Mouse (Mus musculus) kidney, postnatal 0 days (tissue): ENCODE results near the gene Ccdc122. TPM values are rescaled to one million over a fixed set of nuclear protein-coding genes. Genes with fewer than 3 reads are reported as not detected.

Experiments used
- ATAC-seq: fragments of 200-750 bp; cut with Nextera tagmentation; replicated peaks from 2 replicates; pipeline ENCODE4 v1.8.0; 2017; ENCODE audit warnings: low read depth, moderate number of reproducible peaks, moderate TSS enrichment, moderate library complexity; ENCODE audit not compliant: low FRiP score
- DNase-seq: peaks from one replicate; pipeline ENCODE4 v3.0.0-alpha.2; 2016; ENCODE audit warnings: low spot score
- H3K27ac ChIP-seq: fragments of 300-500 bp; sonication (generic); 2 replicates; pipeline ENCODE4 v1.5.1; 2014; ENCODE audit warnings: mild to moderate bottlenecking
- H3K27me3 ChIP-seq: fragments of 300-500 bp; sonication (generic); 2 replicates; pipeline ENCODE4 v1.6.1; 2014; ENCODE audit warnings: low read length, mixed read lengths; ENCODE audit not compliant: insufficient read depth
- H3K36me3 ChIP-seq: fragments of 300-500 bp; sonication (generic); 2 replicates; pipeline ENCODE4 v1.6.1; 2014; ENCODE audit warnings: low read length, mixed read lengths; ENCODE audit not compliant: insufficient read depth
- H3K4me1 ChIP-seq: fragments of 300-500 bp; sonication (generic); replicated peaks from 2 replicates; pipeline ENCODE4 v1.6.1; 2014; ENCODE audit warnings: antibody characterized with exemption, low read length, mixed read lengths; ENCODE audit not compliant: insufficient read depth
- H3K4me2 ChIP-seq: fragments of 300-500 bp; sonication (generic); 2 replicates; pipeline ENCODE4 v1.6.1; 2014; ENCODE audit warnings: mild to moderate bottlenecking, low read length, moderate library complexity, mixed read lengths
- H3K4me3 ChIP-seq: fragments of 300-500 bp; sonication (generic); replicated peaks from 2 replicates; pipeline ENCODE4 v1.5.1; 2014; ENCODE audit warnings: low read depth, low read length
- H3K9ac ChIP-seq: fragments of 300-500 bp; sonication (generic); 2 replicates; pipeline ENCODE4 v1.6.1; 2014; ENCODE audit warnings: low read depth, low read length
- H3K9me3 ChIP-seq: fragments of 300-500 bp; sonication (generic); replicated peaks from 2 replicates; pipeline ENCODE4 v1.6.1; 2016; ENCODE audit warnings: low read length, inconsistent platforms, mixed read lengths
- CTCF ChIP-seq: IDR thresholded peaks from 2 replicates; pipeline ENCODE4 v1.5.1; 2016; ENCODE audit warnings: antibody characterized with exemption, low read depth, mild to moderate bottlenecking, moderate library complexity
- WGBS: fragments of 180-500 bp; shearing (Covaris S2); extraction: QIAGEN DNeasy Blood & Tissue Kit; methylation state at CpG from one replicate; pipeline ENCODE4 v1.1.7; 2014; 5-methylcytosine and 5-hydroxymethylcytosine counted together
- polyA plus RNA-seq: library from polyadenylated mRNA; unstranded; fragments of >200 nt; fragmentation: Nextera tagmentation; extraction: Ambion mirVana; gene quantifications from 2 replicates; pipeline ENCODE4 v1.2.1, GENCODE M21; 2015

The Ccdc122 gene
- polyA plus RNA-seq, 1 experiment from 2014 or later = 2.3 TPM

DNA sequence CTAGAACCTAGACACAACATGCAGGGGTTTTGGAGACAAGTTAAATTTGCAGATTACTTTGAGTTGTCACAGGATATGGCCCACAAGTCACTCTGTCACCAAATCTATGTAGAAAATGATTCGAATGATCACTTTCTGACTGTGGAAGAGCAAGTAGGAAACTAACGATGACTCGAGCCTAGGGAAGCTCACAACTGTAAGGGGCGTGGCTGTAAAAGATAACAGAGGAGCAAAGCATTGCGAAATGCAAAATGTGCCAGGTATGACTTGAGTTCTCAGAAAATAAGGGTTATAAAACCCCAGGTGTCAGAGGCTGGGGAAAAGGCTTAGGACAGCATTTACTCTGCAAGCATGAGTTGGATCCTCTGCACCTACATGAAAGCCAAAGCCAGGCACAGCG, 19.4 kb upstream of the Ccdc122 start:
- Histone ChIP-seq H3K27ac (no peak overlapping the region), H3K36me3 (no peaks in the 10 kb centered on the region), H3K9ac (no peak overlapping the region), H3K4me1 (no peaks in the 10 kb centered on the region), H3K27me3 (no peaks in the 10 kb centered on the region), H3K4me3 (no peak overlapping the region), H3K9me3 (no peaks in the 10 kb centered on the region), H3K4me2 (no peak overlapping the region)
- no peak for TF ChIP-seq CTCF
- 78% methylated on average over 6 of the region's 6 CpGs for WGBS
- DNase-seq (no peak), ATAC-seq (no peak)

DNA sequence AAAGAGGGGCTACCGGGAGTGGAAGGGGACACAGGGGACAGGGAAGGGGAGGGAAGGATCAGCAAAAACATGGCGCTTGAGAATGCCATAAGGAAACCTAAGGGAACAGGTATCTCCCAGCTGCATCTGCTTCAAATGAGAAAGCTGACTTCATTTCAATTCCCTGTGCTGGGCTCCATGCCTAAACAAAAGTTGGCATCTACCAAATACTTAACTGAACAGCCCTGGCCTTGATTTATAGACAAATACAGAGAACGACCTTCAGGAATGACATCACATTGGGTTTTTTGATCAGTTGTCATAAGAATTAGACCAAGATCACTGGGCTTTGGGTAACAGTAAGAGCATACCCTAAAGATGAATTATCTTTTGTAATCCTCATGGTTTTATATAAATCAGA, 12.1 kb upstream of the Ccdc122 start:
- Histone ChIP-seq H3K4me3 (no peak overlapping the region), H3K9me3 (no peaks in the 10 kb centered on the region), H3K27ac (no peak overlapping the region), H3K4me2 (no peak overlapping the region), H3K4me1 (no peaks in the 10 kb centered on the region), H3K27me3 (no peaks in the 10 kb centered on the region), H3K36me3 (no peaks in the 10 kb centered on the region), H3K9ac (no peak overlapping the region)
- no peak for TF ChIP-seq CTCF
- DNase-seq = no peak
- no peak for ATAC-seq
- 82% methylated on average over 3 of the region's 3 CpGs for WGBS

- Histone ChIP-seq H3K9me3 (no peaks in the 10 kb centered on the region), H3K4me3 (no peak overlapping the region), H3K4me1 (no peaks in the 10 kb centered on the region), H3K36me3 (no peaks in the 10 kb centered on the region), H3K4me2 (no peak overlapping the region), H3K9ac (no peak overlapping the region), H3K27me3 (no peaks in the 10 kb centered on the region), H3K27ac (no peak overlapping the region)
- ATAC-seq (no peak), DNase-seq (no peak)
- 58% methylated on average over 5 of the region's 5 CpGs for WGBS
- no peak for TF ChIP-seq CTCF
Observed at GRCm38 (mm10) chr14:77029319-77030054, 7.1 kb upstream of the Ccdc122 start.

- ATAC-seq (no peak), DNase-seq (no peak)
Observed at GRCm38 (mm10) chr14:77030808-77031207, 5.8 kb upstream of the Ccdc122 start.

DNA sequence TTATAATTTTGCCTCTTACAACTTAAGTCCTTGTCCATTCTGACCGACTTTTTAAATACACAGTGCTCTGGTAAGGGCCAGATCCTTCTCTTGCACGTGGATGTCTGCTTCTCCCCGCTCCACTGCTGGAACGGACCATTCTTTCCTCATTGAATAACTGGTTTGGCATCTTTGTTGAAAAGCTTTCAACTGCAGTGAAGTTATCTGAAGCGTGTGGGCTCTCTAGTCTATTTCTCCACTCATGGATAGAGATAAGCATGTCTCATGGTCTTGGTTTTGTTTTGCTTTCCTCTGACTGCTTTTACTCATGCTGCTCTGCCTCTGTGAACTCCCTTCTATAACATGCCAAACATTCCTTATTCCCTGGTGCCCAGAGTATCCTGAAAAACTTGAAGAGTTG, 4.1 kb upstream of the Ccdc122 start:
- H3K27me3 ChIP-seq = no peaks in the 10 kb centered on the region
- no peak overlapping the region for H3K4me3 ChIP-seq
- H3K27ac ChIP-seq = no peak overlapping the region
- H3K36me3 ChIP-seq = no peaks in the 10 kb centered on the region
- no peak overlapping the region for H3K9ac ChIP-seq
- no peaks in the 10 kb centered on the region for H3K9me3 ChIP-seq
- DNase-seq (no peak), ATAC-seq (no peak)
- 72% methylated on average over 5 of the region's 5 CpGs for WGBS
- no peaks in the 10 kb centered on the region for H3K4me1 ChIP-seq
- TF ChIP-seq CTCF = no peak
- H3K4me2 ChIP-seq = no peak overlapping the region

More at GRCm38 (mm10) chr14:77030808-77031207, 5.8 kb upstream of the Ccdc122 start:
- no peak overlapping the region for H3K27ac ChIP-seq
- 79% methylated on average over 5 of the region's 5 CpGs for WGBS
- no peak overlapping the region for H3K9ac ChIP-seq
- no peak overlapping the region for H3K4me2 ChIP-seq
- TF ChIP-seq CTCF = no peak
- H3K27me3 ChIP-seq = no peaks in the 10 kb centered on the region
- H3K9me3 ChIP-seq = no peaks in the 10 kb centered on the region
- no peaks in the 10 kb centered on the region for H3K4me1 ChIP-seq
- no peaks in the 10 kb centered on the region for H3K36me3 ChIP-seq
- H3K4me3 ChIP-seq = no peak overlapping the region

DNA sequence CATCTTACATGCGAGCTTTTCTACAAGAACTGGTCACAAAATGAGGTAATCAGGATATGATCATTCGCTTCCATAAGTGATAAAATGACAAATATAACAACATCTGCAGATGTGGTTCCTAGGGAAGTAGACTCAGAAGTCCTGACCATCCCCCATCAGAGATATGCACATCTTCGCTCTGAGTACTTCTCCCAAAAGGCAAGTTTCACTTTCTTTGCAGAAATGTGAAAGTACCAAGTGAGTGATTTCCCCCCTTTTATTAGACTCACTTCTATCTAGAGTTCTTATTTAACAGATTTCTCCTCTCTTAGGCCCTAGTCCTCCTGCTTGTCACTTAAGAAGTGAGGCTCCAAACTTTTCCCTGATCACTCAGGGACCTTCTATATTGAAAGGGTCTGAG, 3.2 kb upstream of the Ccdc122 start:
- WGBS = 91% methylated on average over 3 of the region's 3 CpGs
- no peak overlapping the region for H3K9ac ChIP-seq
- DNase-seq (no peak), ATAC-seq (no peak)
- TF ChIP-seq CTCF = no peak
- H3K27me3 ChIP-seq = no peaks in the 10 kb centered on the region
- H3K4me3 ChIP-seq = no peak overlapping the region
- no peak overlapping the region for H3K27ac ChIP-seq
- H3K9me3 ChIP-seq = no peaks in the 10 kb centered on the region
- H3K36me3 ChIP-seq = no peaks in the 10 kb centered on the region
- H3K4me2 ChIP-seq = no peak overlapping the region
- H3K4me1 ChIP-seq = no peaks in the 10 kb centered on the region
